Mouse (Mus musculus): ENCODE measurements at regions not wholly inside any gene's neighbourhood (a gene's known extent, or its start where the extent isn't known, plus 50 kb on each side); places are given as distances from the start of the nearest gene placed in this dataset.
A peak's percentile ranks its signal among the peaks of the same experiment; 100 is the strongest.

DNA sequence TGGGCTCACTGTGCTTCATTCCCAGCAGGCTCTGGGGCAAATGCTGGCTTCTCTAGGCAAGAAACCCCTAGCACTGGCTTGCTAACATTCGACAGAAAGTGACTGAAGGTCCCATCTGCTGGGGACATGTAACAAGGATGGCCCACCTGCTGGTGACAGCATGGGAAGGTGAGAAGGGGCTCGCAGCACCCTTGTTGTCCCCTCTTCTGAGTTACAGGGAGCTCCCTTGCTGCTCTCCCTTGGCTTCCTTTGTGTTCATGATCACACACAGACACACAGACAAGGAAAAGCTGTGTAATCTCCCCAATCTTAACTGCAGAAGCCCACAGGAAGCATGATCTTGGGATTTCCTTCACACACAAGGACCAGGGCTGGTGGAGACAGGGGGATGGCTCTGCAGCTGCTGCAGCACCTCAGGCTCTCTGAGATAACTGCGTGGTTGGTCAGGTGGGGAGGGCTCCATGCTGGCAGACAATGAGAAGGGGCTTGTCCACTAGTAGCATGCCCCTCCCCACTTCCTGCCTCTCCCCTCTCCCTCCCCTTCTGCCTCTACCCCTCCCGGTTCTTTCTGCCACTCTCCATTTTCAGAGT lies 95.3 kb upstream of the Trpm1 start:
- no peak for DNase-seq

DNA sequence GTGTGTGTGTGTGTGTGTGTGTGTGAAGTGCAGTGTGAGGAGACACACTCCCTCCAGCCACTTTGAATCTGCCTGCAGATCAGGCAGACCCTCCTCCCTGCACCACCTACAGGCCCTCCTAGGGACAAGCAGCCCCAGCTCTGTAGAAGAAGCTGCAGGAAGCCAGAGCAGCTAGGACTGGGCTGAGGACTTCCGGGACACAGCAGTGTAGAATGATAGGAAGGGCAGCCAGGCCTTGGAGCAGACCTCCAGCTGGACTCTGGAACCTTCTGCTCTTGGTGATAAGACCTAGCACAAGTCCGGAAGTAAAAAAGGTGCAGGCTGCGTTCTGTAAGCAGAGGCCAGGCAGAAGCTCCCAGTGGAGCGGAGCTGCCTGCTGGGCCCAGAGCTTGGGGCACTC lies 95.8 kb upstream of the Trpm1 start:
- DNase-seq, result no peak

DNA sequence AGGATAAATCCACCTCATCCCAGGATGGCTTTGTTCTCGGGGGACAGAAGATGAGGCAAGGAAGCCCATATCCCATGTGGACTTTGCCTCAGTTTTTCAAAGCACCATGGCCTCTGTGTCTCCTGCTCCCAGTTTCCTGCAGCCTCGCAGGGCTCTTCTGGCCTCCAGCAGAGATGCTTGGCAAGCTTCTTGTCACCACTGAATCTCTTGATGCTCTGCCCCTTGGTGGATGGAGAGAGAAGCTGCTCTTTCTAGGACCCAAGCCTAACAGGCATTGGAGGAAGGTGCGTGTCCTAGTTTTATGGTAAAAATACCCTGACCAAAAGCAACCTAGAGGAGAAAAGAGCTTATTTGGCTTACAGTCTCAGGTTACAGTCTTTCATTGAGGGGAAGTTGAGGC lies 97.1 kb upstream of the Trpm1 start:
- no peak for DNase-seq

DNA sequence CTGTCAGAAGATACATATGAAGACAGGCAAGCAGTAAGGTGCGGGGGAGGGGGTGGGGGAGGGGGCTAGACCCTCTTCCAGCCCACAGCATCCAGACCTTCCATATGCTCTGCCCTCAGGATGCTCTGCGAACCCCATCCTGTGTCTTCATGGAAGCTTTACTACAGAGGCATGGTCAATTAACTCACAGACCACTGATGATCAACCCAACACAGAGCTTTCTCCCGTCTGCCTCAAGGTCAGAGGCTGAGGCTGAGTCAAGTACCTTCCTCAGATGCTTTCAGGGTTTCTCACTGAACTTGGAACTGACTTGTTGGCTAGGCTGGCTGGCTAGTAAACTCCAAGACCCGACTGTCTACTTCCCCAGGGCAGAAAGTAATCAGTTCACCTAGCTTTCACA lies 98.6 kb upstream of the Trpm1 start:
- DNase-seq, result no peak

DNA sequence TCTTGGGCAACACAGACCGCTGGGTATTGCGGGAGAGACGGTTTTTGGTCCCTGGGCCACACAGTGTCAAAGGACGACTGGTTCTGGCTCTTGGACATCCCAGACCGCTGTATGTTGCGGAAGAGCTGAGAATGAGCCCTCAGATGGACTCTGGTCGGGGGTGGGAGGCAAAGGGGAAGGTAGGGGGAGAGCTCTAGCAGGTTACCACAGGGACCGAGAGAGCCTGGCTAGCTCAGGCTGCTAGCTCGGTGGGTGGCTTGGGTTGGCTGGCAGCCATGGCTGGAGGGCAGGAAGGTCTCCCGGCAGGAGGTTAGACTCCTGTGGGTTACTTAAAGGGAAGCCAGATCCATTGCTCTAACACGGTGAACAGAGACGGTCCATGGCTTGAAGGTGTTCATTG lies 99.9 kb upstream of the Trpm1 start:
- DNase-seq, result no peak

DNA sequence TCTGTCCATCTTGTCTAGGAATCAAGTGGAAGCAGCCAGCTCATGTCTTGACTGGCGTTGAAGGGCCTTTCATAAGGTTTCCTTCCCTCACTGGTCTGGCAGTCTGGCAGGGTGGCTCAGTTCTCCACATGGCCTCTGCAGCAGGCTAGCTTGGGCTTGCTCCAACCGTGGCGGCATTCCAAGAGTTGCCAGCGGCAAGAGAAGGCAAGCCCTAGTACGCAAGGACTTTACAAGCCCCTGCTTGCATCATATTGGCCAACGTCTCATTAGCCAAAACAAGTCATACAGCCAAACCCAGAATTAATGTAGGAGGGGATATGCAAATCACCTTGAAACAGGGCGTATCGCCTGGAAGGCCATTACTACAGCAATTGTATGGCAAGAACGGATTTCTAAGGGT lies 101.2 kb upstream of the Trpm1 start:
- peak; percentile 69 for DNase-seq

DNA sequence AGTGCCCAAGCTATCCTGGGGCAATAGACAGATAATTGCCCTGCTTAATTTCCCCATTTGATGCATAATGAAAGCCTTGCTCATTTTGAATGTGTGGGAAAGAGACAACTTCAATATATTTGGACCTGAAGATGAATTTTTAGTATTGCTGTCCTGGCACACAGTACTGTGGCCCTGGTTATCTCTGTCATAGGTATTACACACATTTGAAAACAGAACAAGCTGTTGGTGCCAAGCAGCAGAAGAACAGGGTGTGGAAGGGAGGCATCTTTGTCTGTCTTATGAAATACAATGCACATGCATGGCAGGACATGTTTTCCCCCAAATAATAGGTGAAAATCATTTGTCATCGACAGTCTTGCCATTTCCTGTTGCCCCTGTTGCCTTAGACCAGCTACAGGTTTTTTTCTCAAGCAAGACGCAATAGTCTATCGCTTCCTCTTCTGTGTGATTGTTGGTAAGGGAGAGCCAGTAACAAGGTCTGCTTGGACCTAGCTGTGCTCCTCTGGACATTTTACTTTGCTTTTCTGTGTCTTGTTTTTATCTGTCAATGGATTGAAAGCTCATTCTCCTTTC lies 102.7 kb upstream of the Trpm1 start:
- DNase-seq, result no peak

DNA sequence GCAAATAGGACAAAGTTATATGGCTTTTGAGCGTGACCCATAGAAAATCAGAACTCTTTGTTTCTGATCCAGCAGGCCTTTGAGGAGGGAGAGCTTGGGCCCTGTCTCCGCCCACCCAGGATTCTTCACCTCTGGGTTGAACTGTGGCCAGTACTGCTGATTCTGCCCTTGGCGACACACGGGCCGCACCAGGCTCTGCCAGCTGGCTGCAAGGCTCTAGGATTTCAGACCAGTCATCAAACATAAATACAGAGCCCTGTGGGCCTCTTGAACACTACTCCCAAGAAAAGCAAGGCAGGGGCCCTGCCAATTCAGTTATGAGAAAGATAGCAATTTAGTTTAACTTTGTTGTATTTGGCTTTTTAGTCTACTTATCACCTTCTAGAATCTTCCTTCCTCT lies 103.4 kb upstream of the Trpm1 start:
- no peak for DNase-seq

DNA sequence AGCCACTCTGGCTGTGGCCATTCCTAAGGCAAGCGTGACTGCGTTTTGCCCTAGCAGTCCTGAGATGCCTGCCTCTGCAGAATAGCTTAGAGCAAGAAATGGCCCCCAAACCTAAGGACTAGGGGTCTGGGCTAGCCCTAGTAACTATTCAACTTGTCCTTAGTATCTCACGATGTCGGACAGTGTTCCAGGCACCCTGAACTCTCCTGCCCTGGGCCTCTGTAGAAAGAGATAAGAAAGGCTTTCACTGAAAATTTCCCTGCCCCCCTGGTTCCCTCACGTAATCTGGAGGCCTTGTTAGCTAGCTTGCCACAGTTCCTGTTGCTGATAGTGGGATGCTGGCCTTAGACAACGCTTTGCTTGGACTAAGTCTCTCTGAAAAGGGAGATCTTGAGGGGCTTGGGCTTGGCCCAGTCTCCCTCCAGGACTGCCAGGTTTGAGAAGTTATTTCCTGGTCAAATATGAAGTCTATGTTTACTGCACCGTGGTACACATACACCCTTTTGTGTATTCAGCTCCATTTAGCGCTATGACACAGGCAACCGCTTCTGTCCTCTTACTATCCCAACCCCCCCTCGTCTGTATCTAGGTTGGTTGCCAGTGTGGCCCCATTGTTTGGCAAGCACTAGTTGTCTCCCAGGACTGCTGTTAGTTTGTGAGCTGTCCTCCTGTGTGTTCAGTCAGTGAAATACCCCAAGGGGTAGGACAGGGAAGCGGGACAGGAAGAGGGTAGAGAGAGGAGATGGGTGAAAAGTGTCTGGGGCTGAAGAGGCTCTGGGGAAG lies 104.3 kb upstream of the Trpm1 start:
- DNase-seq, result peak; percentile 44

DNA sequence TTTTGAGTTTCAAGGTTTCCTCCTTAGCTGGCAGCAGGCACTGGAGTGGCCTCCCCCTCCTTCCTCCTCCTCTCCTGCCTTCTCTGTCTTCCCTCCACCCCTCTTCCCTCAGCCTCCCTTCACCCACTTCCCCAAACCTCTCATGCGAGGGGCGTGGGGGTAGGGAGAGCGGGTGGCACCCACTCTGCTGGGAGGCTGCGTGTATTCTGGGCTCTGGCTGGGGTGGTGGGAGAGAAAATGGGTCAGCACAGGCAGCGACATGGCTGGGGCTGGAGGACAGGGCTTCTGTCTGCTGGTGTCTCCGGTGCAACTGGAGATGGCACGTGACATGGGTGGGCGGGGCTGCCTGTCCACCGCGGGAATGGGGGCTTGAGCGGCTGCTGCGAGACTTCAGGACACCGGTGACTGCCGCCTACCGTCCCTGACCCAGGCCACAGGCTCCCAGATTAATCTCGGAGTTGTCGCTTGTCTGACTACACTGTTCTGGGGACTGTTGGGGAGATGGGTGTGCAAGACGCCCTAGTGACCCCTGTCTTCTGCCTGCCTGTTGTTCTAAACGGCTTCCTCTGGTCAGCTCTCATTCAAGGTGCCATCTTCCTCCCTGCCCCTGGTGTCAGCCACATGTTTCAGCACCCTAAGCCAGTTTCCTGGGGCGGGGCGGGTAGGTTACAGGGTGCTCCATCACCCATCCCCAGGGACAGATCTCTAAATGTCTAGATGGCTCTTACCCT lies 105.0 kb upstream of the Trpm1 start:
- DNase-seq, result peak; percentile 64

DNA sequence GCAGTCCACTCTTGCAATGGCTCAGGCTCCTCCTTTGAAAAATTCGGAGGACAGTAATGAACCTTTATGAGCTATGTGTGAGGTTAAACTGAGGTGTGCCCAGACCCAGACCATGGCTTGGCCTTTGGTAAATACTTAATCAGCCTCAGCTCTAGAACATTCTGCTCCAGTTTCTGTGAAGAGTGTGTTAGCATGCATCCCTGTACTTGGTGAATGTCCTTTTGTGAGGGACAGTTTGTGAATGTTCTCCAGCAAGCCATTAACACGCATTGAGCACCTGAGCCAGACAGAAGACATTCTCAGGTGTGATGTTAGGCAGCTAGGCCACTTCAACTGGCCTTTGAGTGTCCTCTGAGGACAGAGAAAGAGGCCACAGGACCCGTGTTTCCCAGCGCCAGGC lies 105.8 kb upstream of the Trpm1 start:
- no peak for DNase-seq

DNA sequence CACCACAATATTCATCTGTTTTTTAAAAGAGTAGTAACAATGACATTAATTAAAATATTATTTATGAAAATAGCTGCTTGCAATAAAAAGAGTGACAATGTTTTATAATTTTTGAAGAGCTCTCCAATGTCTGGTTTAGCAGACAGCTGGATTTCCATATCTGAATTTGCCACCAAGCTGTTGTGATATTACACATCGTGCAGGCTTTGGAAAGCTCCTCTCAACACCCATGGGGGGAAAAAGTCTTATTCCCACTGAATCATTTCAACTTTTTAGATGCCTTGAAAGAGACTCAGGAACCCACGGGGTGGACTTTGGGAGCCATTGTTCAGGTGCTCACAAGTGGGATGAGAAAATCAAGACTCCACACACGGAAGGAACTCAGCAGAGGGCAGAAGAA lies 106.6 kb upstream of the Klf13 start:
- DNase-seq, result peak; percentile 51

DNA sequence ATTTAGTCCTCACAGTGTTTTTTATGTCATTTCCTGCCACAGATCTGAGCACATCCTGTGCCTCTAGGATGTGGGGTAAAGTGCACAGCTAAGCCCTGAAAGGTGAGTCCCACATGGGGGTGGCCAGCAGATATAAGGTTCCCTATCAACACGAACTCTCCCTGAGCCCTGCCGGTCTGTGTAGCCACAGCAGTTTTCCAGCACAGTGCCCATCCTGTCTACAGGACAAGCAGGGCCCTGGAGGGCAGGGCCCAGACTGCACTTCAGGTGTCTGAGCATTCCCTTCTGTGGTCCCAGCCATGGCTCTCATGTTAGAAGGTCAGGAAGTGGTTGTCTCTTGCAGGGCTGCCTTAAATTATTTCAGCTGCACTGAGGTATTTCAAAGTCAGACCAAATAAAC lies 104.3 kb upstream of the Klf13 start:
- DNase-seq, result no peak

DNA sequence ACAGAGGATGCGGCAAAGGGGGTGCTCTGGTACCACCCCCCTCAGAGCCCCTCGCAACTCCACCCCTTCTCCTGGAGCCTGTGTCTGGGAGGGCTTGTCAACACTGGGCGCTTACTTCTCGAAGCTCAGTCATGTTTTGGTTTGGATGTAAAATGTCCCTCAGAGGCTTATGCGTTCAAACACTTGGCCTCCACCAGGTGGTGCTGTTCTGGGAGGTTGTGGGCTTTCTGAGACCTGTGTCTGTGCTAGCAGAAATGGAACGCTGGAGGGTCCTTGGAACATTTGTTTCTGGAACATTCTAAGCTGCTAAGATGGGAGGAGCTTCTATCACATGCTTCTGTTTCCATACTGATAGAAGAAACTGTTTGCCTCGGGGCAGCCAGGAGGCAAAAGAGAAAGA lies 102.6 kb upstream of the Klf13 start:
- DNase-seq, result no peak

DNA sequence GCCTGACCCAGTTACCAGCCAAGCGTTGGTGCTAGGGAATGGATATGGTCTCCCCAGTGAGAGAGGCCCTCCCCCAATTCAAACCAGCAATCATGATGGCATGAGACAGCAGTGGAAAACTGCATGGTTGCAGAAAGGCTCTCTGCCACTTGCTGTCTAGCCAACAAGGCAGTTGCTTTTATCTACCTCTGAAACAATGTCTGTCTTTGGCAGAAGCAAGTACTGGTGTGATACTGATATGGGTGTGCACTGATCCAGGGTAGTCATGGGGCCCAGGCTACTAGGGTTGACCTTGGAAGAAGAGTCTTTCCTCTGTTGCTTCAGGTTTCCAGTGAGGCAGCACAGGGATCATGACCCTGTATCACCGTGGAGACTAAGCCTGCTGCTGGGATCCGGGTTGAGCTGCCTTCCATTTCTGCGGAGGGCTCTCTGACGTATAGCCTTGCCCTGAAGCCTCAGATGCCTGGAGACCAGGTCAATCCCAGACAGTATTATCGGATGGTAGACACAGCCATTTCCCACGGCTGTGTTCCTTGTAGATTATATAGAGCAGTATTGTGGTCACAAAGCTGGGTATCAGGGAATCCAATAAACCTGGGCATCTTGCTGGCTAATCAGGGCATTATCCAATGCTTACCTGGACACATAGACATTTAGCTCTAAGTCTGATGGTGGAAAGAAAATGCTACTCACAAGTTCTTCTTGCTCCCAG lies 101.5 kb upstream of the Klf13 start:
- DNase-seq, result no peak

DNA sequence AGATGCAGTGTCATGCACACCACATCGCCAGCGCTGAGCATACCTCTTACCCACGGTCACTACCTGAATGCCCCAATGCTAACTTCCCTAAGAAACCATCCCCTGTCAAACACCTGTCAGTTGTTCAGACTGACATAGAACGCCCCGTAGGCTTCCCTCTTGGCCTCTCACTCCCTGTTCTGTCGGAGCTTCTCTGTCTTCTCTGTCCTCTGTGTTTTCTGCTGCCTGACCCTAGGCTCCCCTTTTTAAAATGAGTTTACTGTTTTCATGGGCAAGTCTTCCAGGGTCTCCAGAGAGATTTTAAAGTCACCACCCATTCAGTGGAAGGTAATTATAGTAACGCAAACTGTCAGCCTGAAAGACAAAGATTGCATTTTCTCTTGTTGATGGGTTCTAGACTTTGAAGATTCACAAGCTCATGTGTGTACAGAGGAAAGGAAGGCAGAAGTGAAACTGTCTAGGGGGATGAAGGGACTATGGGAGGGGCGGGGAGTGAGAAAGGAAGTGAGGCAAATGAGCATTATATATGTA lies 99.1 kb upstream of the Klf13 start:
- DNase-seq, result no peak

DNA sequence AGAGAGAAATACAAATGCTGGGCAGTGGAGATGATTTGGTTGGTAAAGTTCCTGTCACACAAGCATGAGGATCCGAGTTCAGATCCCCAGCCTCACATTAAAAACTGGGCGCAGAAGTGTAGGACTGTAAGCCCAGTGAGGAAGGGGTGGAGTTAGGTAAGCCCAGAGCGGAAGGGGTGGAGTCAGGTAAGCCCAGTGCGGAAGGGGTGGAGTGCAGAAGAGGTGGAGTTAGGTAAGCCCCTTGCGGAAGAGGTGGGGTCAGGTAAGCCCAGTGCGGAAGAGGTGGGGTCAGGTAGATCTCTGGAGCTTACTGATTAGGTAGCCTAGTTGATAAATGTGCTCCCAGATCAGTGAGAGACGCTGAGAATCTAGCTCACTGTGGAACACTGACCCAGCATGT lies 97.4 kb upstream of the Klf13 start:
- DNase-seq, result no peak

DNA sequence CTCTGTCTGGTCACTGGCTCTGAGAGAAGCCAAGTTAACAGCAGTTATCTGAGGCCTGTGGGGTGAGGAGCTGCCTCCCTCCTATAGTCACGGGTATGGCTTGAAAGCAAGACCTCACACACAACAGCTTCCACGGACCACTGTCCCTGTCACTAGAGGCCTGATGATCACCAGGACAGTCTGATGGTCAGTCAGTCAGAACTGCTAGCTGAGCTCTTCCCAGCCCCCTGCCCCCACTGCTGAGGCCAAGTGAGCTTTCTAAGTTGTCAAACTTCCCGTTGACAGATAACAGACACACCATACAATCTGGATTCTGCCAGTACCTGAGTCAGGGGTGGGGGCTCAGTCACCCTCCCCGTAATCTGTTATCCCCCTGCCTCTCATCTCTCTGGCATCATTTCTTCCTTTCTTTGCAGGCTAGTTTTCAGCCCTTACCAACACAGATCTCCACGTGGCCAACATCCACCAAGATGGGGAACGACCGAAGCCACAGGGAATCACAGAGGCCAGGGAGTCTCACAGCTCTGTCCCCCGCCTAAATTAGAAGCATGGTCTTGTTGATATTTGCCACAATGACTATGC lies 96.4 kb upstream of the Klf13 start:
- DNase-seq, result no peak

DNA sequence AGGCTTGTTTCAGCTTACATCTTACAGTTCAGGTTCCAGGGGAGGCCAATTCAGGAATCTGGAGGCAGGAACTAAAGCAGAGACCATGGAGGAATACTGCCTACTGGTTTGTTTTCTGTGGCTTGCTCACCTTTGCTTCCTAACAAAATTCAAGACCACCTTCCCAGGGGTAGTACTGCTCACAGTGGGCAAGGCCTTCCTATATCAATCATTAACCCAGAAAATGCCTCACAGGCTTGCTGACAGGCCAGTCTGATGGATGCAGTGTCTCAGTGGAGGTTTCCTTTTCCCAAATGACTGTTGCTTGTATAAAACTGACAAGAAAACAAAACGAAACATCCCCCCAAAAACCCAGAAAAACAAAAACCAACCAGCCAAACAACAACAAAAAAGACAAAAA lies 95.8 kb upstream of the Klf13 start:
- no peak for DNase-seq

DNA sequence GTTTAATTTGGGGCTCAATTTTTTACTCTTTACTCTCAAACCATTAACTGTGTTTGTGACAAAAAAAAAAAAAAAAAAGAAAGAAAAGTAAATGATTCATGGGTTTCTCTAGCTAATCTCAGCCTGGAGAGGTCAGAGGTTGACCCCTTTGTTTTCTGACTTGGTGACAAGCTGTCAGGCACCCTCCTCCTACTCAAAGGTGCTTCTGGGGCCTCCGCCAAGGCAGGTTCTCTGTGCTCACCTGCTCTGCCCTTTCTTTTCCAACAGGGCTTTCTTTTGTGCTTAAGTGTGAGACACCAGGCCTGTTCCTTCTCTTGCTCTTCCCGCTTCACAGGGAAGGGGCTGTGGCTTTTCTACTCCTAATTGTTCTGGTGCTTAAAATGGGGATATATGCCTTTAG lies 94.7 kb upstream of the Klf13 start:
- DNase-seq, result no peak

DNA sequence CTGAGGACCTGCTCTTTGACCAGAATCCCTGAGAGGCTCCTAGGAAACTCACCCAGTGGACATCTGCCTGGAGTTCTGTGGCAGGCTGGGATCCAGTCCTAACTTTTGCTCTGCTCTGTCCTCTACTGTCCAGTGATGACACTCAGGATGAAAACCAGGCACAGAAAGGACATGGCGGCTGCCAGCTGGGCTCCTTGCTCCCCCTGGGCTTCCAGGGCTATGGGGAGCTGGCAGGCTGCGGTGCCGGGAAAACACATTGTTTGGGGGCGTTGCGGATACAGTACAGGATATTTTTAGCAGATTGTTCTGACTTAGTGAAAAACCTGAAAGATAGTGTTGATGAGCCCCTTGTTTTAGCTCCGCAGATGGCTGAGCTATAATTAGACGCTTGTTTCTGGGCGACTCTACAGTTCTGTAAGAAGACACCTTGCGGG lies 94.2 kb upstream of the Klf13 start:
- peak; percentile 95 for DNase-seq

DNA sequence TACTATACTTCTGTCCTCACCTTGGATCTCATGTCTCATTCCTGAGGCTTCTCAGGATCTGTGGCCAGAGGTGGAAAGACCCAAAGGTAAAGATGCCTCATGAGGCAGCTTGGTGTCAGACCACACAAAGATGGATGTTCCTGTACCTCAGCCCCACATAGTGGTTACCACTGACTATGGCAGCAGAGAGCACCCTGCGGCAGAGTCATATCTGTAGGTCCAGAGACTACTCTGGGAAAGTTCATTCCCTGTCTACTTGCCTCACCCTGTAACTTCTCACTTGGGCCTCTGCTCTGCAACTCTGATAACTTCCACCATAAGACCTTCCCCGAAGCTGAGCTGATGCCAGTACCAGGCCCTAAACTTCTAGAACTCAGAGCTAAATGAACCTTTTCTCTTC lies 91.9 kb upstream of the Klf13 start:
- no peak for DNase-seq

DNA sequence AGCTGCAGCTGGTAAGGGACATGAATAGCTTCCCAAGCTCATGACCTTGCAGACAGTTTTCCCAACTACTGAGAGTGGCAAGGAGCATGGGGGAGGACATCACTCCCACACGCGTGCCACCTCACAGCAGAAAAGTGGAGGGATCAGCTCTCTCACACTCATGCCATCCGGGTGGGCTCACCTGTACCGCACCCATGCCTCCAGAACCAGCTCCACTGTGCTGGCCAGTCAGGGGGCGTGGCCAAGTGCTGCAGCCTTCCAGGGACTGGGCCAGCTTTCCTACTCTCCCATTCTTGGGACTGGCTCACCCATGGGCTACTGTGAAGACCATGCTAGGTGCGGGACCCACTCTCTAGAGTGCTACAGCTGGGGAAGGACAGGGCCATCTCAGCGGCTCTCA lies 88.4 kb upstream of the Klf13 start:
- no peak for DNase-seq
